ENCODE assay signal across 33 mouse cellular contexts in the genomic region with DNA sequence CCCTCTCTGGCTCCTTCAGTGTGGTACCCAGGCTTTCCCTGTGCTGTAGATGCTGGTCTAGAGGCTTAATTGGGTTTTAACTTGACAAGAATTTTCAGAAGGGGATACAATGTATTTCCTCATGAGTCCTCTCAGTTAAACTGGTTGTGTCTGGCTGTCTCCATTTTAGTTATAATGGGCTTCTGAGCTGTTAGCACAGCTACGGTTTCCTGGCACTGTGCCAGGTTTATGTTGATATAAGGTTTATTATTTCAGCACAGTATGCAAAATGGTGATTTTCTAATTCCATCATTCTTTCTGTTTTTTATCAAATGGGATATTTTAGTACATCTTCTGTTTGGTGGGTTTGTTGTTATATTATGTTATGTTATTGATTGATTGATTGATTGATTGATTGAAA. TPM values are rescaled to one million over a fixed set of nuclear protein-coding genes. Genes with fewer than 3 reads are reported as not detected.
A peak's percentile ranks its signal among the peaks of the same experiment; 100 is the strongest.
DNase-seq lines count a peak whose midpoint lies in the region; ATAC-seq and TF ChIP-seq lines count a peak whose summit lies in the region.
"Had no signal": no experiment of that assay in that cellular context is flagged by ENCODE, and none has a peak within 500 bp of the region (broad histone marks: within the 10 kb centered on the region; RNA-seq: fewer than 3 reads in every experiment).

No protein-coding gene starts in this region.

- WGBS in embryonic facial prominence, embryonic 14.5 days = 43% methylated on average over 1 of the region's 1 CpGs
- WGBS in embryonic facial prominence, embryonic 10.5 days = 81% methylated on average over 1 of the region's 1 CpGs
- 35% methylated on average over 1 of the region's 1 CpGs for WGBS in limb, embryonic 14.5 days
- 85% methylated on average over 1 of the region's 1 CpGs for WGBS in limb, embryonic 10.5 days

- no peaks in the 10 kb centered on the region for H3K27me3 ChIP-seq in embryonic facial prominence, embryonic 14.5 days (replicated peaks; ENCODE audit: control insufficient read depth, insufficient read depth, low read length)
- H3K27me3 ChIP-seq in embryonic facial prominence, embryonic 10.5 days (replicated peaks; ENCODE audit: low read depth, poor library complexity, severe bottlenecking) = no peaks in the 10 kb centered on the region
- H3K27me3 ChIP-seq in limb, embryonic 14.5 days (ENCODE audit: control insufficient read depth, insufficient read depth, low read length) = no peaks in the 10 kb centered on the region
- H3K27me3 ChIP-seq in limb, embryonic 10.5 days (ENCODE audit: low read depth, poor library complexity, severe bottlenecking) = no peaks in the 10 kb centered on the region
- H3K27me3 ChIP-seq: CH12.LX; embryonic facial prominence, embryonic 13.5 days; forebrain, embryonic 12.5 days; heart, embryonic 12.5 days; heart, embryonic 15.5 days; hindbrain, embryonic 13.5 days; intestine, embryonic 15.5 days had no signal

- H3K9ac ChIP-seq in embryonic facial prominence, embryonic 14.5 days (ENCODE audit: low read depth, low read length) = no peak overlapping the region
- no peak overlapping the region for H3K9ac ChIP-seq in limb, embryonic 14.5 days (ENCODE audit: low read depth, low read length, severe bottlenecking)
- H3K9ac ChIP-seq: embryonic facial prominence, embryonic 13.5 days; forebrain, embryonic 12.5 days; heart, embryonic 12.5 days; heart, embryonic 15.5 days; hindbrain, embryonic 13.5 days; intestine, embryonic 15.5 days had no signal

- no peaks in the 10 kb centered on the region for H3K4me1 ChIP-seq in embryonic facial prominence, embryonic 14.5 days (ENCODE audit: control insufficient read depth, insufficient read depth, low read length)
- no peaks in the 10 kb centered on the region for H3K4me1 ChIP-seq in embryonic facial prominence, embryonic 10.5 days
- no peaks in the 10 kb centered on the region for H3K4me1 ChIP-seq in limb, embryonic 14.5 days (ENCODE audit: control insufficient read depth, insufficient read depth, low read length)
- no peaks in the 10 kb centered on the region for H3K4me1 ChIP-seq in limb, embryonic 10.5 days
- H3K4me1 ChIP-seq: embryonic facial prominence, embryonic 13.5 days; forebrain, embryonic 12.5 days; heart, embryonic 12.5 days; heart, embryonic 15.5 days; hindbrain, embryonic 10.5 days; hindbrain, embryonic 13.5 days; intestine, embryonic 15.5 days had no signal

- no peaks in the 10 kb centered on the region for H3K36me3 ChIP-seq in embryonic facial prominence, embryonic 14.5 days (ENCODE audit: control insufficient read depth, insufficient read depth, low read length)
- no peaks in the 10 kb centered on the region for H3K36me3 ChIP-seq in embryonic facial prominence, embryonic 10.5 days (replicated peaks)
- H3K36me3 ChIP-seq in limb, embryonic 14.5 days (ENCODE audit: control insufficient read depth, insufficient read depth, low read length) = no peaks in the 10 kb centered on the region
- H3K36me3 ChIP-seq in limb, embryonic 10.5 days = no peaks in the 10 kb centered on the region
- H3K36me3 ChIP-seq: embryonic facial prominence, embryonic 13.5 days; forebrain, embryonic 12.5 days; G1E; heart, embryonic 12.5 days; heart, embryonic 15.5 days; hindbrain, embryonic 10.5 days; hindbrain, embryonic 13.5 days; intestine, embryonic 15.5 days had no signal

- H3K4me3 ChIP-seq in embryonic facial prominence, embryonic 14.5 days (ENCODE audit: low read depth, low read length) = no peak overlapping the region
- H3K4me3 ChIP-seq in embryonic facial prominence, embryonic 10.5 days = no peak overlapping the region
- H3K4me3 ChIP-seq in limb, embryonic 14.5 days (replicated peaks; ENCODE audit: low read length) = no peak overlapping the region
- H3K4me3 ChIP-seq in limb, embryonic 10.5 days = no peak overlapping the region
- H3K4me3 ChIP-seq: embryonic facial prominence, embryonic 13.5 days; forebrain, embryonic 12.5 days; gastrocnemius, adult 2 months; heart, embryonic 12.5 days; heart, embryonic 15.5 days; hindbrain, embryonic 10.5 days; hindbrain, embryonic 13.5 days; intestine, embryonic 15.5 days had no signal

- DNase-seq in embryonic facial prominence, embryonic 14.5 days (ENCODE audit: low spot score) = peak; percentile 58
- no peak for DNase-seq in embryonic facial prominence, embryonic 10.5 days (ENCODE audit: low spot score)
- peak; percentile 23 for DNase-seq in limb, embryonic 14.5 days (ENCODE audit: low spot score)
- no peak for DNase-seq in limb, embryonic 10.5 days (ENCODE audit: low spot score)
- DNase-seq in MN1 (ENCODE audit: low spot score) = peak; percentile 32
- no peak for DNase-seq in retina, embryonic 14.5 days (ENCODE audit: low spot score)
- DNase-seq: adrenal gland, postnatal 10 days; adrenal gland, postnatal 36 days; B cell, adult 2 months; cerebellum, adult 11 months; cerebellum, adult 2 months; cerebellum, adult 9-11 months; cerebellum, postnatal 25 days; gastrocnemius, adult 2 months; gastrocnemius, postnatal 14 days; heart, adult 18-20 months; heart, postnatal 10 days; heart, postnatal 36 days had no signal

- ATAC-seq in embryonic facial prominence, embryonic 14.5 days (ENCODE audit: low read depth) = no peak
- no peak for ATAC-seq in limb, embryonic 14.5 days (ENCODE audit: low FRiP score, low read depth)
- no peak for ATAC-seq in megakaryocyte-erythroid progenitor cell, adult 5-6 weeks (replicated peaks; ENCODE audit: low FRiP score, low TSS enrichment, poor library complexity, severe bottlenecking)
- ATAC-seq: forebrain, embryonic 16.5 days; hindbrain, embryonic 16.5 days; intestine, embryonic 15.5 days; Patski had no signal

- no peak overlapping the region for H3K4me2 ChIP-seq in embryonic facial prominence, embryonic 14.5 days (ENCODE audit: low read depth, low read length)
- no peak overlapping the region for H3K4me2 ChIP-seq in limb, embryonic 14.5 days (replicated peaks; ENCODE audit: low read depth, low read length, severe bottlenecking)
- H3K4me2 ChIP-seq: embryonic facial prominence, embryonic 13.5 days; forebrain, embryonic 12.5 days; heart, embryonic 12.5 days; heart, embryonic 15.5 days; hindbrain, embryonic 13.5 days; intestine, embryonic 15.5 days had no signal

- no peaks in the 10 kb centered on the region for H3K9me3 ChIP-seq in embryonic facial prominence, embryonic 14.5 days (ENCODE audit: control insufficient read depth, low read length)
- no peaks in the 10 kb centered on the region for H3K9me3 ChIP-seq in embryonic facial prominence, embryonic 10.5 days
- no peaks in the 10 kb centered on the region for H3K9me3 ChIP-seq in limb, embryonic 14.5 days (ENCODE audit: control insufficient read depth, low read length)
- no peaks in the 10 kb centered on the region for H3K9me3 ChIP-seq in limb, embryonic 10.5 days (replicated peaks)
- H3K9me3 ChIP-seq: embryonic facial prominence, embryonic 13.5 days; forebrain, embryonic 12.5 days; G1E; heart, embryonic 12.5 days; heart, embryonic 15.5 days; hindbrain, embryonic 10.5 days; hindbrain, embryonic 13.5 days; intestine, embryonic 15.5 days had no signal

- H3K27ac ChIP-seq in embryonic facial prominence, embryonic 14.5 days (replicated peaks; ENCODE audit: low read depth, low read length) = no peak overlapping the region
- H3K27ac ChIP-seq in embryonic facial prominence, embryonic 10.5 days (replicated peaks) = no peak overlapping the region
- no peak overlapping the region for H3K27ac ChIP-seq in limb, embryonic 14.5 days (replicated peaks; ENCODE audit: low read depth, low read length)
- no peak overlapping the region for H3K27ac ChIP-seq in limb, embryonic 10.5 days
- H3K27ac ChIP-seq: embryonic facial prominence, embryonic 13.5 days; forebrain, embryonic 12.5 days; gastrocnemius, adult 2 months; heart, embryonic 15.5 days; hindbrain, embryonic 10.5 days; hindbrain, embryonic 13.5 days; intestine, embryonic 15.5 days had no signal

- TF ChIP-seq POLR2A in limb, embryonic 14.5 days (IDR thresholded peaks at IDR 0.05; ENCODE audit: borderline replicate concordance, extremely low read depth, insufficient read depth, insufficient read length) = no peak

RNA-seq across cellular contexts. Expression of gene Lpcat2b, which starts 9.7 kb away (rescaled TPM):
- not detected in 2 replicates for polyA plus RNA-seq in embryonic facial prominence, embryonic 14.5 days (2014; fragmentation: Nextera tagmentation; extraction: Ambion mirVana)
- not detected in 2 replicates for polyA plus RNA-seq in embryonic facial prominence, embryonic 10.5 days (2016; fragmentation: Nextera tagmentation; extraction: Ambion mirVana)
- not detected in 2 replicates for polyA plus RNA-seq in limb, embryonic 14.5 days (2012; rRNA removed)
- polyA plus RNA-seq in limb, embryonic 14.5 days (2014; fragmentation: Nextera tagmentation; extraction: Ambion mirVana) = not detected in 2 replicates
- polyA plus RNA-seq in limb, embryonic 10.5 days (2016; fragmentation: Nextera tagmentation; extraction: Ambion mirVana) = not detected in 2 replicates
- not detected in 2 replicates for total RNA-seq in megakaryocyte-erythroid progenitor cell, adult 5-6 weeks (2014; fragmentation: Nextera tagmentation)
- total RNA-seq in megakaryocyte-erythroid progenitor cell, adult 5-6 weeks (2017) = not detected in 2 replicates
- total RNA-seq: adrenal gland, adult 18-20 months; adrenal gland, postnatal 10 days; adrenal gland, postnatal 36 days; CH12.LX; common myeloid progenitor, adult 5-6 weeks; gastrocnemius, adult 2 months; gastrocnemius, postnatal 14 days; heart, adult 18-20 months; heart, postnatal 10 days; heart, postnatal 36 days had no signal
- polyA plus RNA-seq: embryonic facial prominence, embryonic 13.5 days; forebrain, embryonic 12.5 days; forebrain, embryonic 16.5 days; G1E; heart, embryonic 12.5 days; heart, embryonic 15.5 days; hindbrain, embryonic 10.5 days; hindbrain, embryonic 13.5 days; hindbrain, embryonic 16.5 days; intestine, embryonic 15.5 days; Patski had no signal

RNA-seq across cellular contexts. Expression of gene Btbd8, which starts 16.1 kb away (rescaled TPM):
- polyA plus RNA-seq in embryonic facial prominence, embryonic 14.5 days (2014; fragmentation: Nextera tagmentation; extraction: Ambion mirVana) = 4.8 and 5.8 TPM in 2 replicates
- 4.5 and 4.9 TPM in 2 replicates for polyA plus RNA-seq in embryonic facial prominence, embryonic 10.5 days (2016; fragmentation: Nextera tagmentation; extraction: Ambion mirVana)
- polyA plus RNA-seq in limb, embryonic 14.5 days (2012; rRNA removed) = 5.5 and 6.3 TPM in 2 replicates
- 4.8 and 6.3 TPM in 2 replicates for polyA plus RNA-seq in limb, embryonic 14.5 days (2014; fragmentation: Nextera tagmentation; extraction: Ambion mirVana)
- polyA plus RNA-seq in limb, embryonic 10.5 days (2016; fragmentation: Nextera tagmentation; extraction: Ambion mirVana) = 3.0 and 4.0 TPM in 2 replicates
- 4.2 and 7.2 TPM in 2 replicates for total RNA-seq in megakaryocyte-erythroid progenitor cell, adult 5-6 weeks (2014; fragmentation: Nextera tagmentation)
- total RNA-seq in megakaryocyte-erythroid progenitor cell, adult 5-6 weeks (2017) = 4.7 and 6.9 TPM in 2 replicates

RNA-seq across cellular contexts. Expression of gene Ephx4, which starts 19.1 kb away (rescaled TPM):
- 2.8 and 3.2 TPM in 2 replicates for polyA plus RNA-seq in embryonic facial prominence, embryonic 14.5 days (2014; fragmentation: Nextera tagmentation; extraction: Ambion mirVana)
- polyA plus RNA-seq in embryonic facial prominence, embryonic 10.5 days (2016; fragmentation: Nextera tagmentation; extraction: Ambion mirVana) = 0.43 and 0.76 TPM in 2 replicates
- 2.4 and 2.8 TPM in 2 replicates for polyA plus RNA-seq in limb, embryonic 14.5 days (2012; rRNA removed)
- 1.8 and 2.4 TPM in 2 replicates for polyA plus RNA-seq in limb, embryonic 14.5 days (2014; fragmentation: Nextera tagmentation; extraction: Ambion mirVana)
- 0.36 TPM in 2 replicates for polyA plus RNA-seq in limb, embryonic 10.5 days (2016; fragmentation: Nextera tagmentation; extraction: Ambion mirVana)
- not detected in 2 replicates for total RNA-seq in megakaryocyte-erythroid progenitor cell, adult 5-6 weeks (2014; fragmentation: Nextera tagmentation)
- total RNA-seq in megakaryocyte-erythroid progenitor cell, adult 5-6 weeks (2017) = not detected in 2 replicates
- total RNA-seq: common myeloid progenitor, adult 5-6 weeks; G1E had no signal
- polyA plus RNA-seq: G1E had no signal

Comparison
In these comparisons a context has a peak if more than half of its experiments do, and no peak if none do; other contexts are left out.
1. DNase-seq: peak in embryonic facial prominence, embryonic 14.5 days (single experiment), limb, embryonic 14.5 days (single experiment) and MN1 (single experiment); none in embryonic facial prominence, embryonic 10.5 days (single experiment), limb, embryonic 10.5 days (single experiment) and retina, embryonic 14.5 days (single experiment).